Comparison of ENCODE assay signal across 26 mouse cellular contexts in the genomic region with DNA sequence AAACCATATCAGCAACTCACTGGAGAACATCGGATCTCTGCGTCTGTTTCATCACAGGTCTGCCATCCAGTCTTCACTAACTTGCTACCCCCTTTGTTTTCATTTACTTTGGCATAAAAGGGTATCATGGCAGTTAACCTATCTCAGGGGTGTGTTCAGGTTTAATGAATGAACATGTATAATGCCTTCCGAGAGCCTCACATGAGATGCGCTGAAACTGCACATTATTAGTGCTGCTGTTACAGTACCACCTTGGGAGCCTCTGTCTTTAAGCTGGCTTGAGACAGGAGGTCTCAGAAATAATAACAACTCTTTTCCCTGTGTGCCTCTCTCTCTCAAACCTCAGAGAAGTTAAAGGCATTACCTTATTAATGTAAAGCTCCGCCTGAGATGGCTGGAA.
"Had no signal": no experiment of that assay in that cellular context is flagged by ENCODE, and none has a peak within 500 bp of the region (broad histone marks: within the 10 kb centered on the region; RNA-seq: fewer than 3 reads in every experiment).

No protein-coding gene starts in this region.

- H3K4me2 ChIP-seq: heart, embryonic 11.5 days; heart, embryonic 13.5 days; heart, embryonic 15.5 days; hindbrain, embryonic 14.5 days; intestine, embryonic 15.5 days; kidney, embryonic 15.5 days; limb, embryonic 13.5 days; limb, embryonic 15.5 days had no signal

- H3K9me3 ChIP-seq: heart, embryonic 13.5 days; heart, embryonic 15.5 days; hindbrain, embryonic 10.5 days; intestine, embryonic 15.5 days; kidney, embryonic 15.5 days; limb, embryonic 13.5 days; limb, embryonic 15.5 days had no signal

- DNase-seq: gastrocnemius, adult 2 months; gastrocnemius, postnatal 10 days; gastrocnemius, postnatal 25 days; heart, adult 2 months; heart, postnatal 14 days; heart, postnatal 4 days; kidney, adult 2 months; kidney, adult 9 months; kidney, postnatal 14 days; kidney, postnatal 36 days; layer of hippocampus, adult 9-11 months; layer of hippocampus, postnatal 36 days; left cerebral cortex, postnatal 4 days had no signal

- H3K27ac ChIP-seq: gastrocnemius, adult 2 months; heart, adult 2 months; heart, embryonic 13.5 days; heart, embryonic 15.5 days; hindbrain, embryonic 10.5 days; hindbrain, embryonic 14.5 days; intestine, embryonic 15.5 days; kidney, embryonic 15.5 days; kidney, postnatal 0 days; limb, embryonic 13.5 days; limb, embryonic 15.5 days had no signal

- H3K27me3 ChIP-seq: heart, embryonic 13.5 days; heart, embryonic 15.5 days; intestine, embryonic 15.5 days; kidney, embryonic 15.5 days; limb, embryonic 13.5 days; limb, embryonic 15.5 days had no signal

- H3K9ac ChIP-seq: heart, embryonic 13.5 days; heart, embryonic 15.5 days; hindbrain, embryonic 14.5 days; intestine, embryonic 15.5 days; kidney, embryonic 15.5 days; limb, embryonic 13.5 days; limb, embryonic 15.5 days had no signal

- ATAC-seq: forebrain, embryonic 16.5 days; inflammation-experienced regulatory T-cells, adult 6 months; intestine, embryonic 15.5 days; intestine, postnatal 0 days had no signal

- H3K36me3 ChIP-seq: heart, embryonic 13.5 days; heart, embryonic 15.5 days; hindbrain, embryonic 10.5 days; intestine, embryonic 15.5 days; kidney, embryonic 15.5 days; limb, embryonic 13.5 days; limb, embryonic 15.5 days had no signal

- H3K4me1 ChIP-seq: heart, embryonic 13.5 days; heart, embryonic 15.5 days; intestine, embryonic 15.5 days; kidney, embryonic 15.5 days had no signal

- H3K4me3 ChIP-seq: gastrocnemius, adult 2 months; heart, adult 2 months; heart, embryonic 13.5 days; heart, embryonic 15.5 days; hindbrain, embryonic 10.5 days; intestine, embryonic 15.5 days; kidney, embryonic 15.5 days; limb, embryonic 13.5 days; limb, embryonic 15.5 days had no signal
